Mouse (Mus musculus) heart, postnatal 0 days (tissue): ENCODE measurements around the gene Adarb1.

Source experiments
- CTCF ChIP-seq: IDR thresholded peaks from 2 replicates; pipeline ENCODE4 v1.5.1; 2016; ENCODE audit warnings: antibody characterized with exemption, control low read depth, low read depth
- EP300 ChIP-seq: IDR thresholded peaks from 2 replicates; pipeline ENCODE4 v1.6.1; 2016; ENCODE audit warnings: antibody characterized with exemption, low read depth

GRCm38 (mm10) chr10:77273798-77274197, 144.3 kb downstream of the Adarb1 start:
- no peak for TF ChIP-seq CTCF
- no peak for TF ChIP-seq EP300
